Mouse (Mus musculus) left cerebral cortex, postnatal 36 days (tissue): ENCODE measurements around the gene Adamts4. TPM values are rescaled to one million over a fixed set of nuclear protein-coding genes. Genes with fewer than 3 reads are reported as not detected.

ENCODE experiments used
- DNase-seq, 2 experiments: peaks; one replicate each; pipeline ENCODE4 v3.0.0; 2021 to 2022; ENCODE audit warnings: low spot score in 2 of 2, mixed read lengths in 1 of 2
- intact Hi-C: fragments of 180-260 bp; cut with DNase I; formaldehyde crosslinking; loops from one replicate; pipeline ENCODE4 v1.15.1; 2025
- total RNA-seq, 2 experiments: library from RNA; stranded (reverse); gene quantifications; 2 replicates each; pipeline ENCODE4 v1.2.3; 2021

The Adamts4 gene
- 10 to 100 TPM; 11.1 to 16.4 TPM for total RNA-seq

DNA sequence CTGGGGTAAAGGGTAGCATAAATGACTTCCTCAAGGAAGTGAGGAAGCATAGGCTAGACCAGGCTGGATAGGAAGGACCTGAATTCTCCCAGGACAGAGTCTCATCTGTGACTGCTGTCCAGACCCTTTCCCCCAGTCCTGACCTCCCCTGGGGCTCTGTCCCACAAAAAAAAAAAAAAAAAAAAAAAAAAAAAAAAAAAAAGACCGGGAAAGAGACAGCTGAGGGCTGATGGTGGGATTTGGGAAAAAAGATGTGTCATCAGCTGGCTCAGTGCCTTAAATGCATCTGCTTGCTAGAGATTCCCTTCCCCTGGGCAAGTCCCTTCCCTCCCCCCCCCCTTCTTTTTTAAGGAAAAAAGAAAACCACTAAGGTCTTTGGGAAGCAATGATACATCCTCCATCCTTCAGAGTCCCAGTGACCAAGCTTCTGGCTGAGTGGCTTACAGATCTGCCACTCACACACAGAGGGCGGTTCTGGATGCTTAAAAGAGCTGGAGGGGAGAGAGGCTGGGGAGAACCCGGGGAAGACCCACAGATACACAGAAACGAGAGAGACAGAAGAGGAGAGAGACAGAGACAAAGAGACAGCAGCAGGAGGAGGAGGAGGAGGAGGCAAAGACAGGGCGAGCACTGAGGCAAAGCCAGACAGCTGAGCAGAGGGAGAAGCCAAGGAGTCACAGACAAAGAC, at the start of gene Adamts4:
Adamts4 (plus strand) TSS at position 509 of the 688 bp plus-strand sequence.
- peak in 1 of 2 experiments; percentile 34 for DNase-seq
- intact Hi-C loops: loop anchor here (10.0 kb wide), 1 partner anchor 135 kb away; the partner anchor contains the start of gene Cfap126

DNA sequence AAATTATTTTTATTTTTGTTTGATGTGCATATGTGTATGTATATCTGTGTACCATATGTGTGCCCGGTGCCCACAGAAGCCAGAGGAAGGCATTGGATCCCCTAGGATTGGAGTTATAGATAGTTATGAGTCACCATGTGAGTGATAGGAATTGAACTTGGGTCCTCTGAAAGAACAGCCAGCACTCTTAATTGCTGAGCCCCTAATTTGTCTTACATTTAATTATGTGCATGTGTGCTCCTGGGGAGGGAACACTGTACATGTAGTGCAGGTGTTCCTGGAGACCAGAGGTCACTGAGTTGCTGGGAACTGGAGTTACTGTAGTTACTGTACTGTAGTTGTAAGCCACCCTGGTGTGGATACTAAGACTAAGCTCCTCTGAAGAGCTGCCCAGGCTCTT, 49.5 kb upstream of the Adamts4 start:
- intact Hi-C loops: no loop called here
- DNase-seq: no peak

DNA sequence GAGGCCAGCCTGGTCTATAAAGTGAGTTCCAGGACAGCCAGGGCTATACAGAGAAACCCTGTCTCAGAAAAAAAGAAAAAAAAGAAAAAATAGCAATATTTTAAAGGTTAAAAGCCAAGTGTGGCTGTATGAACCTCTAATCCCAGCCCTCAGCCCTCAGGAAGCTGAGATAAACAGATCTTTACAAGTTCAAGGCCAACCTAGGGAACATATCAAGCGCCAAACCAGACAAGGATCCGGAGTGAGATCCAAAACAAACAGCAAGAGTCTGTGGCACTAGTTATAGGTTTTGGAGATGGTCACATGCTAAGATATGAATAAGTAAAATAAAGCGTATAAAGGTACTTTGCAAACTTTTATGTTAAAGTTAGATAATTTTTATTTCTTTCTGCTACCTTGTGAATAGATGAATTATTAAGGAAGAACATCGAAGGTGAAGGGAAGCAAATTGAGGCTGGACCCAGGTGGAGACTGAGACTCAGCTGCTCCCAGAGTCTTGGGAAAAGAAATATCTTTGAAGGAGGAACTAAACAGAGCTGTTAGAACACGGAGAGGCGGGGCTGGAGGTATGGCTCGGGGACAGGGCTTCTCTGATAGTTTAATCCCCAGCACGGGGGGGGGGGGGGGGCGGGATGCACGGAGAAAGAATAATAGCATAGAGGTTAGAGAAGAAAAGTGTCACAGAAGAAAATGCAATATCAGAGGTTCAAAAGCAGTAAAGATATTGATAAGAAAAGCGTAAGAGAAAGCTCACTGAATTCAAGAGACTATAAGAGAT, 46.6 kb upstream of the Adamts4 start:
- intact Hi-C loops: no loop called here
- DNase-seq: no peak

DNA sequence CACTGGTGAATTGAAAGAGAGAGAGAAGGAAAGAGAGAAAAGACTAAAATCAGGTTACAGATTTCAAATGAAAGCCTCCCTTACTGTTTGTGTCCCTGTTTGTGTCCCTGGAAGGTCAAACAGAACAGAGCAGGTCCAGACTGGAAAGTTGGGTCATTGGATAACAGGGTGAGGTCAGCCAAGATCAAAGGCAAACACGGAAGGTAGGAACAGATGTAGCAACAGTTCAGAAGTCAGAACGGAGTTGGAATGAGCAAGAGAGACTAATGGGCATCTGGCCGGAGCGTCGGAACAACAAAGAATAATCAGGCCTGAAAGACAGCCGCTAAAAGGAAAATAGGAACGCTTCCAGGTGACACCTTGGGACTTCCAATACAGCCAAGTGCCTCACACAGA, 46.0 kb upstream of the Adamts4 start:
- no peak for DNase-seq
- intact Hi-C loops: no loop called here

DNA sequence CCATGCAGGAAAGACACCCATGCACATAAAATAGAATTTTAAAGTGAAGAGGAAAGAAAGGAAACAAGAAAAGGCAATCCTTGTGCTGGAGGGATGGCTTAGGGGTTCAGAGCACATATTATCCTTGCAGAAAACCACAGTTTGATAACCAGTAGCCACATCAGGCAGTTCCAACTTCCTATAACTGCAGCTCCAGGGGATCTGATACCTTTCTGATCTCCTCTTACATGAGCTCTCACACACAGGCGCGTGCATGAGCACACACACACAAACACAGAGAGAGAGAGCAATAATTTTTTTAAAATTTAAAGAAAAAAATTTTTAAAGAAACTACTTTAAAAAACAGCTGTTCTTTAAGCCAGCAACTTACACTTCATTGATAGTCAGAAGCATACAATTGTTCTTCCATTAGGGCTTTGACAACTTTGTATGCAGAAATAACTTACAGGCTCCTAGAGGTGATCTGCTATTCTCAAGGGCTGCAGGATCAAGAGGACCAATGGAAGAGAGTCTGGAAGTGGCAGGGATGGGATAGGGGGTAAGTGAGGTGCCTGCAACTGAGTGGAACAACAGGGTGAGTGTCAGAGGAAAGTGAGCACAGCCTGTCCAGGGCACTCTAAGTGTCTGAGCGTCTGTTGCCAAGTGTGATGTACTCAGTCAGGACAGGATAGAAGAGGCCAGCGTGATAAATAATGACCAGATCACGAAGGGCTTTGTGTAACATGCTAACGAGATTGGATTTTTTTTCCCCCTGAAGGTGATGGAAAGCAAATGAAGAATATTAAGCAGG, 44.3 kb upstream of the Adamts4 start:
- intact Hi-C loops: no loop called here
- no peak for DNase-seq

DNA sequence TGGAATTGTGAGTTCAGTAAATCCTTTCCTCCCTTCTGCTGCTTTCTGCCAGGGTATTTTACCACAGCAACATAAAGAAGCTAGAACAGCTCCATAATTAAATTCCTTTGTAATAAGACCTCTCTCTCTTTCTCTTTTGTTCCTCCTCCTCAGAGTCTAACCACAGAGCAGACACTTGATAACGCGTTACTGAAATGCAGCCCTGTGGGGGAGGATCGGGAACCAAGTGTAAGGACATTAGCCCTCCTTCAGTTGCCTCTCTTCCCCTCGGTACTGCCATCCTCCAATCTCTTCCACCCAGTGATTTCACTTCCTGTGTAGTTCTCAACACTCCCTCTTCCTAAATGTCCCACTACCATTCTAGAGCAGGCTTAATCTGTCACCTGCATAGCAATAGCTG, 40.8 kb upstream of the Adamts4 start:
- no peak for DNase-seq
- intact Hi-C loops: no loop called here

DNA sequence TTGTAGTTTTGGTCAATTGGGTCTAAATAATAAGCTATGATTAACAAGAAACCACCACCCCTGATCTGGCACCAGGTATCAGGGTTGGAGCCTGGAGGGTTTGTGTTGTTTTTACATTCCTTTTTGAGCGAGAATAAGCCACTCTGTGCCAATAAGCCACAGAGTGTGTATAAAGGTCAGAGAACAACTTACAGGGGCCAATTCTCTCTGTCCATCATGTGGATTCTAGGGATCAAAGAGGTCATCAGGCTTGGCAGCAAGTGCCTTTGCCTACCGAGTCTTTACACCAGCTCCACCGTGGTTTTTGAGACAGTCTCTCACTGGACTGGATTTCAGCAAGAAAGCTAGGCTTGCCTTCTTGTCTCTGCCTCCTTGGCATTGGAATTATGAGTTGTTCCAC, 37.4 kb upstream of the Adamts4 start:
- intact Hi-C loops: no loop called here
- no peak for DNase-seq

DNA sequence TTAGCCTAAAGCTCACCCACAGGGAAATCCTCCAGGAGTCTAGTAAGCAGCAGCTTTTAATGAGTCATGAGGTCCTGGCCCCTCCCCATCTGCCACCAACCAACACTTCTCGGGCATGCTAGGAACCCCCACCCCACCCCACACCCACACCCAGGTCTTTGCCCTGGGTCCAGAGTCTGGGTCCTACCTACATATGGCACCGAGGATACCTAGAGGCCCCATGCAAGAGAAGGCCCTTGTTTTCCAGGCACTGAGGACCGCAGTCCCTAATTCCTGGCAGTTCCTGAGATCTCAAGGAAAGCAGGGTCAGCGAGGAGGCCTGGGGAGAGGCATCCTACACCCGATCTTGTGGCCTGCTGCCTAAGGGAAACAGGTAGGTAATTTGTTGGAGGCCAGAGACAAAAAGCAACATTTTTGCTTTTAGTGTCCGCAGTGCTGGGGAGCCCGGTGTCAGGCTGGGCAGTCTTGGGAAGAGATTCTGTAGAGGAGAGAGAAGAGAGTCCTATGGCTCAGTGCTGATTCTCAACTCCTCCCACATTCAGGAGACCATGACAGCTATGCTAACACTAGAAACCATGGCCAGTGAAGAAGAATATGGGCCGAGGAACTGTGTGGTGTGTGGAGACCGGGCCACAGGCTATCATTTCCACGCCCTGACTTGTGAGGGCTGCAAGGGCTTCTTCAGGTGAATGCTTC, 36.3 kb upstream of the Adamts4 start, which contains the start of gene Nr1i3:
Nr1i3 (plus strand) TSS at position 170 of the 696 bp plus-strand sequence.
- intact Hi-C loops: no loop called here
- no peak for DNase-seq

DNA sequence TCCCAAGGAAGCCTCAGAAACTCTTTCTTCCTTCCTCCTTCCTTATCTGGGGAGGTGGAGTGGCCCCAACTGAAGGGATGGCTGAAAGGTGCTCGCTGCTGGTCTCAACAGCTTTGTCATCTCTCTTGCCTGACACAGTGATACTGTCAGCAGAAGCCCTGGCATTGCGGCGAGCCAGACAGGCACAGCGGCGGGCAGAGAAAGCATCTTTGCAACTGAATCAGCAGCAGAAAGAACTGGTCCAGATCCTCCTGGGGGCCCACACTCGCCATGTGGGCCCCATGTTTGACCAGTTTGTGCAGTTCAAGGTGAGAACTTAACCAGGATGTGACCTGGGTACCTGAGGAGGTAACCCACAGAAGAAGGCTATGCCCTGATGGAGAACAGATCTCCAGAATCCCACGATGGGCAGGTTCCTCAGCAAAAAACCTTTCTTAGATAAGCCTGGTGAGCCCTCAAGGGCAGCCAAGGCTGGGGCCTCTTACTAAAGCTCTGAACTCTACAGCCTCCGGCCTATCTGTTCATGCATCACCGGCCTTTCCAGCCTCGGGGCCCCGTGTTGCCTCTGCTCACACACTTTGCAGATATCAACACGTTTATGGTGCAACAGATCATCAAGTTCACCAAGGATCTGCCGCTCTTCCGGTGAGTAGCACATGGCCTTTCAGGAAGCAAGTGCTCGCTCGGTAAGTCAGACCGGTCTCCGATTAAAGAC, 33.8 kb upstream of the Adamts4 start:
- no peak for DNase-seq
- intact Hi-C loops: no loop called here

DNA sequence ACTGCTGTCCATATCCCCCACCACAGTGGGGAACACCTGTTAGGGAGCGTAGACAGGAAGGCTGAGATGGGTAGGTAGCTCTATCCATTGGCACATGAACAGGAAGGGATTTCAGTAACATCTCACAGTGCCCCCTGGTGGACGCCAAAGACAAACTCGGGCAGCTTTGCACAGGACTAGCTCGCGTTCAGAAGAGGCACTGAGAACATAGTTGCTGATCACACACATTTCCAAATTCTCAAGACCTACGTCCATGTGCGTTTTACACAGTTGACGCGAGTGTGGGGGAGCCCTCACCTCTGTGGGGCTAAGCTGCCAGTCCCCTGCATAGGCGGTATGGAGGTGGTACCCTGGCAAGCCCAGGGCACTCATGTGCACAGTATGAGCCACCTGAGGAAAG, 29.4 kb upstream of the Adamts4 start:
- peak; percentile 86 to 89 for DNase-seq
- intact Hi-C loops: loop anchor here (2.0 to 5.0 kb wide), 3 partner anchors 56 to 102 kb away; partner anchors contain the start of genes Mpz and Sdhc

DNA sequence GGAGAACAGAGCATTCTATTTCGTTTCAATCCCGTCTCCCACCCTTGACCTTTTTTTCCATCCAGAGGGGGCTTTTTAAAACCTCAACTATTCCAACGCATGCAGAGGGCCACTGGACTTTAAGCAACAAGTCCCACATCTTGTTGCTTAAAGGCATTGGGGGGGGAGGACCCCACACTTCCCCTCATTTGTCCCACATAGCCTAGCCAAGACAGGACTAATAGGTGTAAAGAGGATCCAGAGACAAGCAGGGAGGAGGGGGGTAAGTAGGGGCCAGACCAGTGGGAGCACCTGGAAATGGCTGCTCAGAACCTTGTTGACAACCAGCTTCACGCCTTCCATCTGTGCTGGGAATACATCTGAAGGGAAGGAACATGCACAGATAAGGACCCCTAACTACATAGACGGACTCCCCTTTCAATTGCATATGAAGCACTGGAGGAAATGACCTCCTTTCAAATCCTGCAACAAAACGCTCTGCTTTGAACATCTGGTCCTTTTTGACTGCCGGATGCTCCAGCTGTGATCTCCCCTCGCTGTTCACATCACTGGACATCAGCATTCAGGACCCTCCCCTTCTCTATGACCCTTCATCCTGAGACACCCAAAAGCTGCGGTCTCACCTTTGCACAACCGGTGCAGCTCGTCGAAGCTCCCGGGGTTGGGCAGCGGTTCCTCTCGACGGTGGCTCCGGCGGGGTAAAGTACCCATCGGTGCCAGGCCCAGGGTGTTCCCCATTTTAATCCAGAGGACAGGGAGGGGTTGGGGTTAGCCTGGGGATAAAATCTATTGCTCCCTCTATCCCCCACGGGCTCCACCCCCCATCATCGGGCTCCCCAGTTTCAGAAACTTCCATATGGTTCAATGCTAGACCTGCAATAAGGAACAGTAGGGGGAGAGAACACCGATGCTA, 28.7 kb upstream of the Adamts4 start:
- DNase-seq: peak; percentile 36 to 37

DNA sequence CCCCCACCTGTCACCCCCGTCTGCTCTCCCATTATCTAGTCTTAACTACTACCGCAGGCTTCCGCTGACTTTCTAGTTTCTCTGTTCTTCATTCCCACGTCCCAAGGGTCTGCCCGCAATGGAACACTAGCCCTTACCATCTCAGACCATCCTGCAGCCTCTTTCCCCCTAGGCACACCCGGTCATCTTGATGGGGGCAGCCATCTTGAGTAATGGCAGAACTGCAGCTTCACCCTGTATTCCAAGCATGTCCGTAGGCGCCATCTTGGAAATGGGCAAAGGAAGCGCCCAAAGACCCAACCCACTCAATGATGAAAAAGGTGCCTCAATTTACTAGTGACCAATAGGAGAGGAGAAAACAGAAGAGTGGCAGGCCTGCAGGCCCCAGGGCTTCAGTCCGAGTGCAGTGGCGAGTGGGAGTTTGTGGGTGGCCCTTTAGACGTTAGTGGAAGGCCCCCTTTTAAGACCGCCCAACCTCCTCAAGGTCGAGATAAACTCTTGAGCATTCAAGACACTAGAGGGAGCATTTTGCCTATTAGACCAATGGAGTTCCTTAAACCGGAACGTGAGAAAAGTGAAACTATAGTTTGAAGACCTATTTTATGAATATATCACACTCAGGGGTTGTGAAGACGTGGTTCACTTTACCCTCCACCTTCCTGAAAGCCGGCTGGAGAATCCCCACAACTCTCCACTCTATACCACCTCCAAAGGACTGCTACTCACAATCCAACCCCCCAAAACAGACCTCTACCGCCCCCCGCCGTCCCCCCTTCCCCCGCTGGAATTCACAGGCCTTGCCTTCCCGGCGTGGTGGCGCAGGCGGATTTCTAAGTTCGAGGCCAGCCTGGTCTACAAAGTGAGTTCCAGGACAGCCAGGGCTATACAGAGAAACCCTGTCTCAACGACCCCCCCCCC, 27.7 kb upstream of the Adamts4 start, which contains the start of gene Tomm40l:
Tomm40l (minus strand) TSS at position 277 of the 918 bp plus-strand sequence.
- intact Hi-C loops: loop anchor here (5.0 kb wide), 1 partner anchor 70 kb away; the partner anchor contains the start of genes Mpz and Sdhc
- peak; percentile 90 to 93 for DNase-seq

More for the DNA sequence above, 28.7 kb upstream of the Adamts4 start:
- intact Hi-C loops: loop anchor here (2.0 to 5.0 kb wide), 3 partner anchors 57 to 103 kb away; partner anchors contain the start of genes Mpz and Sdhc

DNA sequence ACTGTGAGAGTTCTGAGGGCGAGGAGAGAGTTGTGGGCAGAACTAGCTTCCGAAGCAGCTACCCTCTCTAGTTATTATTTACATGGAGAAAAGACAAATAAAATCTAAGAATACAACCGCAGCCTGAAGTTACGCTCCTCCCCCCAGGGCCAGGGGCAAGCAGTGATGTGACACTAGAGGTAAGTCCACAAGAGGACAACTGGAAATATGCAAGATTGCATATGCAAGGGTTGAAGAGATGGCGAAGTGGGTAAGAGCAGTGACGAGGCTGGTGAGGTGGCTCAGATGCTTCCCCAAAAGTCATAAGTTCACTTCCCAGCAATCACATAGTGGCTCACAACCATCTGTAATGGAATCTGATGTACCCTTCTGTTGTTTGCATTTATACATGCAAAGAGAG, 27.1 kb upstream of the Adamts4 start:
- DNase-seq: no peak
- intact Hi-C loops: loop anchor here (5.0 kb wide), 1 partner anchor 71 kb away; the partner anchor contains the start of genes Mpz and Sdhc

DNA sequence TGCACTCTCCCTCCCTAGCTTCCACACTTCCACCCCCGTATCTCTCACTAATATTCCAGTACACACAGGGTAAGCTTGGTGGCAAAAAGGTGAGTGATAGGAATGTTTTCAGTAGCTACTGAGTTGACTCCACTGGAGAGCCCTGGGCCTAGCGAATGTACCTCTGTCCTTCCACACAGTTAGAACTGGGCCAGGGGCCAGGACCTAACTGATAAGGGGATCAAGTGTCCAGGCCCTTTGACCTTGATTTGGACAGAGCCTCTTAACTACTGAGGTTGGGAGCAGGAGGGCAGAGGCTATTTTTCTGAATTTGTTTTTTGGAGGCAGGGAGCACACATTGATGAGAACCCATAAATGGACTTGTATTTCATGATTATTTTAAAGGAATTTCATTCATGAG, 26.4 kb upstream of the Adamts4 start:
- intact Hi-C loops: loop anchor here (5.0 kb wide), 1 partner anchor 71 kb away; the partner anchor contains the start of genes Mpz and Sdhc
- DNase-seq: no peak

DNA sequence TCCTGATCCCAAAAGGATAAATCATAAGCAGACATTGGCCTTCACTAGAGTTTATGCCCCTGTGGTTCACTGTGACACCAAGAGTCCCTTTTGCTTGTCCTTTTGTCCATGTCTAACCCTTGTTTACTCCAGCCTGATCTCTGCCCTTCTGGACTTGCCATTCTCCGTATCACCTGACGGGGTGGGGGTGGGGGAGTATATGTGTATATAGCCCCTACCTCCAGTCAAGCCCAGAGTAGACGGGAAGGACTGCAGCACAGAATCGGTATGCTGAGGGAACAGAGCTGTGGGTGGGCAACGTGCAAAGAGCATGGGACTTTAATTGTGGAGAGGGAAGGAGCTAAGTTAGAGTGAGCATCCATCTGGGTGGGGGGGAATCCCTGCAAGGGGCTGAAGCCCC, 25.4 kb upstream of the Adamts4 start, which contains the start of gene Apoa2:
Apoa2 (plus strand) TSS at position 198 of the 400 bp plus-strand sequence.
- DNase-seq: no peak
- intact Hi-C loops: loop anchor here (5.0 kb wide), 1 partner anchor 73 kb away; the partner anchor contains the start of genes Mpz and Sdhc

DNA sequence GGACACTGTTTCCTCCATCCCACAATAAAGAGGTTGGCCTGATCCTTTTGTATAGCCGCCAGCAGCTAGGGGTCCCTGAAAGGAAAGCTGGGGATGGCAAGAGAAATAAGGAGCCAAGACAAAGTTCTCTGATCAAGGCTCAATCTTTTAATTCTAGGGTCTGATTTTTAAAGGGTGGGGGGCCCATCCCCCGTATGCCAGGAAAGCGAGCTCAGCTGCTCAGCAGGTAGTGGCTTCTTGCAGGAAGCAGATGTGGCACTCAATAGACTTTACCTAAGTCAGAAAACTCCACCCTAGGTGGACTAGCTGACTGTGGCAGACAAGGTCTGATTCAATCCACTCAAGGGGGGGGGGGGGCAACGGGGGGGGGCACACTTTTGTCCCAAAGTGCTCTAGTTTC, 23.4 kb upstream of the Adamts4 start:
- intact Hi-C loops: no loop called here
- DNase-seq: no peak
